Mouse (Mus musculus) thymus, postnatal 4 days (tissue): Measurements from ENCODE around the gene Nrxn1.

ENCODE experiments used
- DNase-seq: peaks from one replicate; pipeline ENCODE4 v3.0.0; 2021

Nrxn1 gene

DNA sequence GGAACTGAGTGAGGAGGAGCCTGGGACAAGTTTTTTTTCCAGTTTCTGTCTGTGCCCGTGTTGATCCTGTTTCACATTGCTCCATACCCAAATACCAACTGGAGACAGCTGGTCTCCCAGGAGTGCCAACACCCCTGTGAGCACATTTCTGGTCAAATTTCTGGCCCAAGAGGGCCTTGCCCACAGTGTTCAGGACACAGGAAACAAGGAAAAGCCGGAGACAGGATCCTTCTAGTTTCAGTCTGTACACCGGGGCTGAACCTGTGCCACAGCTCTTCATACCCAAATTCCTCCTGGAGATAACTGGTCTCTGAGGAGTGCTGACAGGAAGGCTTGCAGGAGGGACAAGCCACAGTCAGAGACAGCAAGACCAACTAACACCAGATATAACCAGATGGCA lies 670.3 kb downstream of the Nrxn1 start:
- no peak for DNase-seq

- no peak for DNase-seq
Measured at GRCm38 (mm10) chr17:90420757-90421156, 672.1 kb downstream of the Nrxn1 start.

DNA sequence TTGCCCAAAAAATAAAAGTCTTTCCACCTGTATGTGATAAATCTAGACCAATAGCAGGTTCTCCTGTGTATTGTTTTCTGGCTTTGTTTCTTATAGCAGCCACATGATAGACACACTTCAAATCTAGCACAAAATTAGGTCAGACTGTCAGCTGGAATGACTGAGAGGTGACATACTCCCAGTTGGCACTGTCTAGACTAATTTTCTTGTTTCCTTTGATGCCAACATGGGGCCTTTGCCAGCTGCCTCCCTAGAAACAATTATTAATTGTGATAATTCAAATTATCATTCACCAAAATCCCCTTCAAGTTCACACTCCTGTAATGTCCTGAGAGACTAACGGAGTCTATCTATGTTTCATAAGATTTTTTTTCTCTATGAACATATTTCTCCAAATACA lies 673.3 kb downstream of the Nrxn1 start:
- no peak for DNase-seq

DNA sequence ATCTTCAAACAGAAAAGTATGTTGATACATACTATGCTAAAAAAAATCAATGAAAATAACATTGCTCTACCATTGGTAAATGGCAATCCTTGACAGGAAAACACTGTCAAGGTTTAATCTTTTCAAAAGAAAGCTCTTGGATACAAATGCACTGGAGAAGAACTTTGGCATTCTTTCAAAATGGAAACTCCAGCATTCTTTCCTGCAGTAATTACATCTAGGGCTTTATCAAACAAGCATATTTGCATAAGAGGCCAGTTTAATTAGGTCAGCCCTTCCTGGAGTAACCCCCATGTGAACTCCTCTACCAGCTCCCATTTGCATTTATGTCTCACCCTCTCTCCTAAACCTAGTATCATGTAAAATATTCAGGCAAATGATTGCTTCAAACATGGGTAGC lies 696.5 kb downstream of the Nrxn1 start:
- no peak for DNase-seq

GRCm38 (mm10) chr17:90394606-90395005 lies 698.3 kb downstream of the Nrxn1 start:
- DNase-seq, result no peak

- no peak for DNase-seq
Measured at GRCm38 (mm10) chr17:90392751-90393150, 700.1 kb downstream of the Nrxn1 start.

GRCm38 (mm10) chr17:90390316-90391212 lies 702.3 kb downstream of the Nrxn1 start:
- DNase-seq, result no peak

GRCm38 (mm10) chr17:90384856-90385255 lies 708.0 kb downstream of the Nrxn1 start:
- no peak for DNase-seq

GRCm38 (mm10) chr17:90382496-90383443 lies 710.1 kb downstream of the Nrxn1 start:
- DNase-seq, result no peak

DNA sequence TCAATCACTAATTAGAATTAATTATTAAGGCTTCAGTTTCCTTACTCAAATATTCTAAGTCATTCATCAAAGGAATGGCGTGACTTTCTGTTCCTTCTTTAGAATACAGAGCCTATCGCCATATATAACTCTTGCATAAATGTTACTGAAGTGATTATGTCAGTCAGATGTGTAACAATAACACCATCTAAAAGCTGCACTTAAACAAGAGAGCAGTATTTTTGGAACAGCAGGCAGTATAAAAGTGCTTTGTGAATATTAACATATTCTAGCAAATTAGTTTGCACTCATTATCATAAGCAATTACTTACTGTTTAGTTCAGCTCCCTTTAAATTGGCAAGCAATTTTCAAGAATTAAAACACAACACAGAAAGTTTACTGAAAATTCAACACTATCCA lies 716.3 kb downstream of the Nrxn1 start:
- DNase-seq, result no peak

- no peak for DNase-seq
Measured at GRCm38 (mm10) chr17:90362169-90362568, 730.7 kb downstream of the Nrxn1 start.

DNA sequence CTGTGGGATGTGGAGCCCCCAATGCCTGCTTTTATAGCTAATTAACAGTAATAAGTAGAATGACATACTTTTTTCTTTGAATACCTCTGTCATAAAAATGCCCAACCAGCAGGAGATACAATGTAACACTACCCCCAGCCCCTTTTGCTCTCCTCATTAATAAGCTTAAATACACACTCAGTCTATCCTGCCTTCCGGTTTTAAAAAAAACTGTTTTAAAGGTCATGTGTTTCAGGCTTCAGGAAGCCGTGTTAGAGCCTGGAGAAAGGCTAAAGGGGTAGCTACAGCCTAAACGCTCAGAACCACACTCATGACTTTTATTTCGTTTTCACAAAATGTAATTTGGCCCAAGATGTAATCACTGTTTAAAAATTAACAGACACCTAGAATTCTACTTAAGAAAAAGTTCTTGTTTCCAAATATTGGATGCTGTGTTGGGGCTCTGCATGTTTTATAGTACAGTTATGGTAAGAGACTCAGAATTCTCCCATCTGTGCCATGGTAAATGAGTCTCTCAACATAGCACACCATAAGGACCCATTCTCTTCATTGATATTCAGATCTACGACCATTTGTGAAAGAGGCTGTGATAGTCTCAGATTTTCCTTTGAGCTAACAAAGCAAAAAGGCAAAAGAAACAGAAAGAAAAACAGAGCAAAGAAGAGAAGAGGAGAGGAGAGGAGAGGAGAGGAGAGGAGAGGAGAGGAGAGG lies 743.3 kb downstream of the Nrxn1 start:
- no peak for DNase-seq

DNA sequence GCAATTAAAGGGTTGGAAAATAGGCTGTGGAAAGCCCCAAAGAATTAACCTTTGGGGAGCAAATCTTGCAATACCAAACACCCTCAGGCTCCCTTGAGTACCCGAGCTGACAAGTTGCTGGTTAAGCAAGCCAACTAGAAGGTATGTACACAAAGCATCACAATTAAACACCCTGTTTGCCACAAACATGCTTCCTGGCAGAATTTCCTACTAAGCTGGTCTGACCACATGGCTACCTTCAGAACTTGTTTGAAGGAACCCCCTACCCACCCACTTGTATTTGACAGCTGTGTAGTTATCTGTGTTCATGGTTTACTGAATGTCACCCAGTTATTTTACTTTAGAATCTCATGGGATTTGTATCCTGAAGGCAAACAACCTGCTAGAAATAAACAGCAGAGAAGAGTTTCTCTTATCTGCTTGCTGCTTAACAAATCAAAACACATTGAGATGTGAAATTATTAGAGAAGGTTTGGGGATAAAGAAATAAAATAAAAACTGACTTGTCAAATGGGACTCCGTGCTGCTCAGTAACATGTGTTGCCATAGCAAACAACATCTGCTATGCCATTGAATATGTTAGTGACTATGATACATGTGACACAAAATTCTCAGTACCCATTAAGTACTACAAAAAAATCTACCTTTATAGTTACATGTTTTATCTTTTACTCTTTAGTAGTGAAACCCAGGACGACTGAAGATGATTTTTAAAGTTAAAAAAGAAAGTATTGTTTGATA lies 746.0 kb downstream of the Nrxn1 start:
- no peak for DNase-seq

DNA sequence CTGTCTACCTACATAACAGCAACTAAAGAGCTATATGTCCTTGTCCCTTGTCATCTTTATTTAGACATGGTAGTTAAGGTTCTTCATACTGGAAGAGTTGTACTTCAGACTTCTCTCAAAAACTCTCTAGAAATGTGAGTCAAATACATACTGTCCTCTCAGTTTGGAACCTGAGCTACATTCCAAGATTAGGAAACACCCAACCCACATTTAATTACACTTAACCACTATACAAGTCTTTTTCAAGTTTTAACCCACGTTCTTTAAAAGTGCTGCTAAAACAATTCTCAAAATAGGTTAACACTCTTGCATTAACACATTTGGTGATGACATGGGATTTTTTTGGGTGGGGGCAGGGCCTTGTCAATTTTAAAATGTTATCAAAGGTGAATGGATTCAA lies 759.4 kb downstream of the Nrxn1 start:
- no peak for DNase-seq

GRCm38 (mm10) chr17:90323674-90324073 lies 769.2 kb downstream of the Nrxn1 start:
- no peak for DNase-seq

DNA sequence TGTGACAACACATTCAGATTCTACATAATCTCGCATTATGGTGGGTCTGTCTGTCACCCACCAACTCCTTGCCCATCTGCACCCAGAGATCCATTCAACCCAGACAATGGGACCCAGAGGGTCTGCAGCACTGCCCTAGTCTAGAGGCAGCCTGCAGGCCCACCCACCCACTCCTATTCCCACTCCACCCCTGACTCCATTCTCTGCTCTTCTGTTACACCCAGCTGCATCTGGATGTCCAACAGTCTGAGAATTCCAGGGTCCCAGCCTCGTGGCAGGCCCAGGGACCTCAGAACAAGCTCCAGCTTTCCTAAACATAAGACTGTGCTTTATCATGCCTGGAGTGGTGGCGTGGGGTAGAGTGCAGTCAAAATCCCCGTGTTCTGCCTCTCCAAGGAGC lies 820.6 kb downstream of the Nrxn1 start:
- no peak for DNase-seq

DNA sequence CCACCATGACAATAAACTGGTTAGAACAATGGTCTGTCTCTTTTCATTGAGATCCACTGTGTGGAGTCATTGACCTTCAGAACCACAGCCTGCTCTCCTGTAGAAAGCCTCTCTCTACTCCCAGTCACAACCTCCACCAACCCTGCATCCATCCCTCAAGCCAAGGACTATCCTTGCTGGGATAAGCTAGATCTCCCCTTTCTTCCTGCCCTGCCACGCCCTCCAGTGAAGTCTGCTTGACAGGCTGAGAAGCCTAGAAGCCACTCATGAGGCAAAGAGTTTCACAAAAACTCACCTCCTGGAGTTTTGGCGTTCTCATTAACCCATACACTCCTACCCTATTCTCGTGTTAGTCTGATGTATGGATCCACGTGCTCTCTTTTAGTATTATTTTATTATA lies 821.7 kb downstream of the Nrxn1 start:
- no peak for DNase-seq

DNA sequence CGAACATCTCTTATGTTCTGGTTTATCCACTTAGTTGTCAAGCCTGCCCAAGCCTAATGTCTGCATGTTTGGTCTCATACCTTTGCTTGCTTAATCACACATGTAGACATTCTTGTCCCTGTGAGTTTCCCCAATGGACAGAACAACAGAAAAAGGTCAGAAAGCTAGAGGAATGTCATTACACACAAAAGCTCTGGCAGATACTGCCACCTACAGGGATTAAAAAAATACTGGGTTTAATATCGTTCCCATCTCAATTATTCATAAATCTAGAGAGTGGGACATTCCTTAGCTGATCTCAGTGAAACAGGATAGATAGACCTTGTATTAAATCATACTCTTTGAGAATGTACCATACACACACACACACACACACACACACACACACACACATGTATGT lies 823.7 kb downstream of the Nrxn1 start:
- no peak for DNase-seq

DNA sequence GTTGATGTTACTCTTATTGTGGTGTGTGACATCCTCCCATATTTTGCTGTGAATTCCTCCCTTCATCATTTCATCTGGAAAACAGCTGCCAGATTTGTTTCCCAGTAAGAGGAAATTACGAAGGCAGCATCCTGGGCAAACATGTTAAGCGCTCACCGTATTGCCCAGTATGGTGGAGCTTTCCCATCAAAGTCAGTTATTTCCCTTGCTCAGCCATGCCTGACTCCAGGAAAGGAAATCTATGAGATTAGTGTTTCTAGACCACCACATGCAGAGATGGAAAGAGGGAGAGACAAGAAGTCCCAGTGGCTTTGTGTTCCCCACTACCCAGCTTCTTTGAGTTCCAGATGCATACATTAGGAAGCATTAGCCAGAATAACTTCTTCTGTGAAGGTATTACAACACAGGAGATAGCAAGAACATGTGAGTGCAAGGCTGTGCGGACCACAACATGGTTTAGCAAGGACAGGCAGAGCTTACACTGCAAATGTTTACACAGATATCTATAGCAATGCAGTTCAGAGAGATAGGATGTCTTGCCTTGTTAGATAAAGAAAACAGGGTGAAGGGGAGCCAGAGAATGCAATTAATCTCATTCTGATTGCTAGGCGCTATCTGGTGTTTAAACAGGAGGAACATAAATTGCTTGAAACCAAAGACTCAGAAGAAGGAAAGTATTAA lies 839.3 kb downstream of the Nrxn1 start:
- no peak for DNase-seq

DNA sequence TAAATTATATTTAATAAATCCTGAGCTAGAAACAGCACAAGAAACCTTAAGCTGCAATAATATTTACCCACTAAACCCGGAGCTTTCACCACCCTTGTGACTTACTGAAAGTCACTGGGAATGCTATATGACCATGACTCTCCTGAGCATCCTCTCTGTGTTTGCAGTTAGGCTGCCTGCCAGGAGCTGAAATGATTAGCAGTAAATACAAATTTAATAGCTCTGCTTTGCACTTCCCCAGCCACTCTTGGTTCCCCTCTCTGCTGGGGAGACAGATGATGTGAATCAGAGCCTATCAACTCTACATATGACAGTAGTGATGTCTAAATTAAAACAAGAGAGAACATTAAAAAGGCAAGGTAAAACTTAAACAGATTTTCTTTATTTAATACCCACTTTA lies 840.7 kb downstream of the Nrxn1 start:
- no peak for DNase-seq

GRCm38 (mm10) chr17:90247071-90247849 lies 845.6 kb downstream of the Nrxn1 start:
- no peak for DNase-seq
